Mouse (Mus musculus) stomach, embryonic 15.5 days (tissue): Measurements from ENCODE around the gene Prepl. TPM values are rescaled to one million over a fixed set of nuclear protein-coding genes. Genes with fewer than 3 reads are reported as not detected.
A peak's percentile ranks its signal among the peaks of the same experiment; 100 is the strongest.

Experiments used
- ATAC-seq: fragments of 200-750 bp; cut with Nextera tagmentation; 2 replicates; pipeline ENCODE4 v1.8.0; 2017; ENCODE audit warnings: low read depth, moderate number of reproducible peaks, moderate TSS enrichment; ENCODE audit not compliant: insufficient read depth, low FRiP score
- H3K27ac ChIP-seq: fragments of 300-500 bp; sonication (generic); 2 replicates; pipeline ENCODE4 v1.5.1; 2015; ENCODE audit warnings: mild to moderate bottlenecking, inconsistent platforms
- H3K27me3 ChIP-seq: fragments of 300-500 bp; sonication (generic); replicated peaks from 2 replicates; pipeline ENCODE4 v1.6.1; 2015; ENCODE audit warnings: inconsistent platforms
- H3K36me3 ChIP-seq: fragments of 300-500 bp; sonication (generic); 2 replicates; pipeline ENCODE4 v1.6.1; 2015; ENCODE audit warnings: inconsistent platforms
- H3K4me1 ChIP-seq: fragments of 300-500 bp; sonication (generic); 2 replicates; pipeline ENCODE4 v1.6.1; 2015; ENCODE audit warnings: inconsistent platforms
- H3K4me2 ChIP-seq: fragments of 300-500 bp; sonication (generic); 2 replicates; pipeline ENCODE4 v1.6.1; 2015; ENCODE audit warnings: mild to moderate bottlenecking, inconsistent platforms
- H3K4me3 ChIP-seq: fragments of 300-500 bp; sonication (generic); replicated peaks from 2 replicates; pipeline ENCODE4 v1.5.1; 2015; ENCODE audit warnings: inconsistent platforms
- H3K9ac ChIP-seq: fragments of 300-500 bp; sonication (generic); 2 replicates; pipeline ENCODE4 v1.6.1; 2015; ENCODE audit warnings: inconsistent platforms
- H3K9me3 ChIP-seq: fragments of 300-500 bp; sonication (generic); 2 replicates; pipeline ENCODE4 v1.6.1; 2016; ENCODE audit warnings: inconsistent platforms
- whole genome bisulfite sequencing: fragments of 180-500 bp; shearing (Covaris S2); methylation state at CpG from one replicate; pipeline ENCODE4 v1.1.7; 2015; 5-methylcytosine and 5-hydroxymethylcytosine counted together
- polyA plus RNA-seq: library from polyadenylated mRNA; unstranded; fragments of >200 nt; fragmentation: Nextera tagmentation; extraction: Ambion mirVana; gene quantifications from 2 replicates; pipeline ENCODE4 v1.2.1, GENCODE M21; 2015

The Prepl gene
- polyA plus RNA-seq = 23.5 and 28.3 TPM in 2 replicates

GRCm38 (mm10) chr17:85090120-85091099, at the start of gene Prepl, which contains the start of gene Camkmt:
Gene Prepl, minus strand, starts transcription at chr17:85090241.
Gene Camkmt, plus strand, starts transcription at chr17:85090552.
- no peaks in the 10 kb centered on the region for H3K9me3 ChIP-seq
- WGBS = under 1% methylated on average over 63 of the region's 63 CpGs
- H3K9ac ChIP-seq = peak within 1 kb of the TSS; percentile 61
- H3K4me3 ChIP-seq = peak within 1 kb of the TSS; percentile 97
- no peaks in the 10 kb centered on the region for H3K36me3 ChIP-seq
- peak within 1 kb of the TSS; percentile 84 for H3K4me2 ChIP-seq
- no peaks in the 10 kb centered on the region for H3K27me3 ChIP-seq
- H3K4me1 ChIP-seq = 0 out of 2 replicates have a peak, but pooled peaks cover 4% of the 10 kb centered on the region
- peak within 1 kb of the TSS; percentile 91 for H3K27ac ChIP-seq
- ATAC-seq = peak; percentile 98

- no peak for ATAC-seq
- H3K4me2 ChIP-seq = no peak overlapping the region
- H3K27me3 ChIP-seq = no peaks in the 10 kb centered on the region
- H3K27ac ChIP-seq = no peak overlapping the region
- H3K9ac ChIP-seq = no peak overlapping the region
- 76% methylated on average over 1 of the region's 1 CpGs for WGBS
- no peak overlapping the region for H3K4me3 ChIP-seq
- no peaks in the 10 kb centered on the region for H3K9me3 ChIP-seq
- no peaks in the 10 kb centered on the region for H3K36me3 ChIP-seq
- no peaks in the 10 kb centered on the region for H3K4me1 ChIP-seq
Observed at GRCm38 (mm10) chr17:85138393-85138792, 48.4 kb upstream of the Prepl start.

GRCm38 (mm10) chr17:85116643-85117042, 26.6 kb upstream of the Prepl start:
- no peak overlapping the region for H3K4me3 ChIP-seq
- no peak overlapping the region for H3K4me2 ChIP-seq
- WGBS = 29% methylated on average over 4 of the region's 4 CpGs
- no peaks in the 10 kb centered on the region for H3K27me3 ChIP-seq
- ATAC-seq = no peak
- no peak overlapping the region for H3K9ac ChIP-seq
- no peaks in the 10 kb centered on the region for H3K4me1 ChIP-seq
- no peaks in the 10 kb centered on the region for H3K36me3 ChIP-seq
- H3K9me3 ChIP-seq = no peaks in the 10 kb centered on the region
- no peak overlapping the region for H3K27ac ChIP-seq

- Histone ChIP-seq H3K9ac (no peak overlapping the region), H3K36me3 (no peaks in the 10 kb centered on the region), H3K27me3 (no peaks in the 10 kb centered on the region), H3K4me2 (no peak overlapping the region), H3K4me3 (no peak overlapping the region), H3K9me3 (no peaks in the 10 kb centered on the region), H3K27ac (no peak overlapping the region), H3K4me1 (no peaks in the 10 kb centered on the region)
- 75% methylated on average over 8 of the region's 8 CpGs for WGBS
- no peak for ATAC-seq
Observed at GRCm38 (mm10) chr17:85113441-85113840, 23.4 kb upstream of the Prepl start.

GRCm38 (mm10) chr17:85110640-85111039, 20.6 kb upstream of the Prepl start:
- Histone ChIP-seq H3K4me1 (no peaks in the 10 kb centered on the region), H3K4me3 (no peak overlapping the region), H3K4me2 (no peak overlapping the region), H3K27ac (no peak overlapping the region), H3K9ac (no peak overlapping the region), H3K9me3 (no peaks in the 10 kb centered on the region), H3K27me3 (no peaks in the 10 kb centered on the region), H3K36me3 (no peaks in the 10 kb centered on the region)
- WGBS = 92% methylated on average over 1 of the region's 1 CpGs
- no peak for ATAC-seq

- WGBS = 34% methylated on average over 2 of the region's 2 CpGs
- no peak; the same call in 1 of the 2 replicates for ATAC-seq
Observed at GRCm38 (mm10) chr17:85103310-85103709, 13.3 kb upstream of the Prepl start.

GRCm38 (mm10) chr17:85101751-85102150, 11.7 kb upstream of the Prepl start:
- ATAC-seq = no peak
- H3K9ac ChIP-seq = no peak overlapping the region
- H3K27me3 ChIP-seq = no peaks in the 10 kb centered on the region
- no peak overlapping the region for H3K4me2 ChIP-seq
- no peak overlapping the region for H3K4me3 ChIP-seq
- H3K27ac ChIP-seq = no peak overlapping the region
- peaks cover 9% of the 10 kb centered on the region for H3K36me3 ChIP-seq
- no peaks in the 10 kb centered on the region for H3K4me1 ChIP-seq
- 85% methylated on average over 7 of the region's 7 CpGs for WGBS
- no peaks in the 10 kb centered on the region for H3K9me3 ChIP-seq

More at GRCm38 (mm10) chr17:85103310-85103709, 13.3 kb upstream of the Prepl start:
- Histone ChIP-seq H3K36me3 (peaks cover 9% of the 10 kb centered on the region), H3K4me3 (no peak overlapping the region), H3K4me1 (no peaks in the 10 kb centered on the region), H3K27me3 (no peaks in the 10 kb centered on the region), H3K27ac (no peak overlapping the region), H3K9ac (no peak overlapping the region), H3K9me3 (no peaks in the 10 kb centered on the region), H3K4me2 (no peak overlapping the region)

- no peak overlapping the region for H3K4me2 ChIP-seq
- 83% methylated on average over 3 of the region's 3 CpGs for WGBS
- no peaks in the 10 kb centered on the region for H3K4me1 ChIP-seq
- no peak overlapping the region for H3K4me3 ChIP-seq
- H3K36me3 ChIP-seq = peaks cover 9% of the 10 kb centered on the region
- no peak for ATAC-seq
- no peak overlapping the region for H3K9ac ChIP-seq
- H3K9me3 ChIP-seq = no peaks in the 10 kb centered on the region
- H3K27me3 ChIP-seq = no peaks in the 10 kb centered on the region
- no peak overlapping the region for H3K27ac ChIP-seq
Observed at GRCm38 (mm10) chr17:85100232-85100631, 10.2 kb upstream of the Prepl start.

- no peak overlapping the region for H3K27ac ChIP-seq
- H3K4me2 ChIP-seq = no peak overlapping the region
- H3K4me3 ChIP-seq = no peak overlapping the region
- peaks cover 9% of the 10 kb centered on the region for H3K36me3 ChIP-seq
- 91% methylated on average over 7 of the region's 7 CpGs for WGBS
- H3K9ac ChIP-seq = no peak overlapping the region
- H3K27me3 ChIP-seq = no peaks in the 10 kb centered on the region
- H3K4me1 ChIP-seq = no peaks in the 10 kb centered on the region
- ATAC-seq = no peak
- H3K9me3 ChIP-seq = no peaks in the 10 kb centered on the region
Observed at GRCm38 (mm10) chr17:85098677-85099323, 8.8 kb upstream of the Prepl start.

- no peaks in the 10 kb centered on the region for H3K27me3 ChIP-seq
- no peak overlapping the region for H3K4me2 ChIP-seq
- no peak overlapping the region for H3K27ac ChIP-seq
- ATAC-seq = no peak
- peaks cover 9% of the 10 kb centered on the region for H3K36me3 ChIP-seq
- no peak overlapping the region for H3K4me3 ChIP-seq
- no peaks in the 10 kb centered on the region for H3K4me1 ChIP-seq
- no peak overlapping the region for H3K9ac ChIP-seq
- H3K9me3 ChIP-seq = no peaks in the 10 kb centered on the region
- WGBS = 94% methylated on average over 3 of the region's 3 CpGs
Observed at GRCm38 (mm10) chr17:85096396-85096795, 6.4 kb upstream of the Prepl start.

- 88% methylated on average over 6 of the region's 6 CpGs for WGBS
- H3K36me3 ChIP-seq = no peaks in the 10 kb centered on the region
- H3K4me3 ChIP-seq = no peak overlapping the region; the same call in 1 of the 2 replicates
- H3K9me3 ChIP-seq = no peaks in the 10 kb centered on the region
- H3K27me3 ChIP-seq = no peaks in the 10 kb centered on the region
- no peak for ATAC-seq
- H3K27ac ChIP-seq = no peak overlapping the region
- peak overlapping the region; percentile 84 for H3K4me2 ChIP-seq
- H3K4me1 ChIP-seq = 0 out of 2 replicates have a peak, but pooled peaks cover 4% of the 10 kb centered on the region
- no peak overlapping the region for H3K9ac ChIP-seq
Observed at GRCm38 (mm10) chr17:85091762-85092161, 1.7 kb upstream of the Prepl start.

- no peak for ATAC-seq
- peak overlapping the region; percentile 97 for H3K4me3 ChIP-seq
- H3K4me2 ChIP-seq = peak overlapping the region; percentile 84
- H3K27me3 ChIP-seq = no peaks in the 10 kb centered on the region
- H3K9ac ChIP-seq = peak overlapping the region; percentile 33
- WGBS = under 1% methylated on average over 16 of the region's 16 CpGs
- no peaks in the 10 kb centered on the region for H3K9me3 ChIP-seq
- H3K27ac ChIP-seq = peak overlapping the region; percentile 79
- H3K4me1 ChIP-seq = 0 out of 2 replicates have a peak, but pooled peaks cover 4% of the 10 kb centered on the region
- no peaks in the 10 kb centered on the region for H3K36me3 ChIP-seq
Observed at GRCm38 (mm10) chr17:85089621-85090020, 420 bp downstream of the Prepl start.
